Mouse (Mus musculus) G1E-ER4 (cell line): Measurements from ENCODE around the gene Pacs2. TPM values are rescaled to one million over a fixed set of nuclear protein-coding genes. Genes with fewer than 3 reads are reported as not detected.

Source experiments
- GATA1 ChIP-seq: IDR thresholded peaks from one replicate; pipeline ENCODE4 v1.8.0; 2012; ENCODE audit warnings: low read length, inconsistent platforms
- polyA plus RNA-seq: library from polyadenylated mRNA; stranded (reverse); fragments of >175 nt; gene quantifications from 2 replicates; pipeline ENCODE4 v1.2.3, GENCODE M21; 2012

Pacs2 gene
- polyA plus RNA-seq, 1 experiment, result 24.7 TPM

GRCm38 (mm10) chr12:113001133-113001474 lies 13.2 kb upstream of the Pacs2 start:
- no peak for TF ChIP-seq GATA1

GRCm38 (mm10) chr12:113002667-113003066 lies 11.6 kb upstream of the Pacs2 start:
- TF ChIP-seq GATA1, result no peak

- no peak for TF ChIP-seq GATA1
Observed at GRCm38 (mm10) chr12:113004011-113004410, 10.3 kb upstream of the Pacs2 start.

- TF ChIP-seq GATA1, result no peak
Observed at GRCm38 (mm10) chr12:113004993-113005392, 9.3 kb upstream of the Pacs2 start.

- TF ChIP-seq GATA1, result no peak
Observed at GRCm38 (mm10) chr12:113011702-113012360, 2.5 kb upstream of the Pacs2 start.

- no peak for TF ChIP-seq GATA1
Observed at GRCm38 (mm10) chr12:113012443-113012842, 1.9 kb upstream of the Pacs2 start.

GRCm38 (mm10) chr12:113013021-113013491 lies 1.3 kb upstream of the Pacs2 start:
- TF ChIP-seq GATA1, result no peak

GRCm38 (mm10) chr12:113014561-113015556 lies 551 bp downstream of the Pacs2 start:
- no peak for TF ChIP-seq GATA1

GRCm38 (mm10) chr12:113015956-113016355 lies 1.6 kb downstream of the Pacs2 start:
- TF ChIP-seq GATA1, result no peak

GRCm38 (mm10) chr12:113016976-113017375 lies 2.7 kb downstream of the Pacs2 start:
- TF ChIP-seq GATA1, result no peak

- no peak for TF ChIP-seq GATA1
Observed at GRCm38 (mm10) chr12:113017429-113017984, 3.2 kb downstream of the Pacs2 start.

GRCm38 (mm10) chr12:113018763-113019162 lies 4.5 kb downstream of the Pacs2 start:
- TF ChIP-seq GATA1, result no peak

- no peak for TF ChIP-seq GATA1
Observed at GRCm38 (mm10) chr12:113021488-113021887, 7.2 kb downstream of the Pacs2 start.

GRCm38 (mm10) chr12:113023082-113023481 lies 8.8 kb downstream of the Pacs2 start:
- TF ChIP-seq GATA1, result no peak

- no peak for TF ChIP-seq GATA1
Observed at GRCm38 (mm10) chr12:113026557-113026956, 12.2 kb downstream of the Pacs2 start.

GRCm38 (mm10) chr12:113027495-113027894 lies 13.2 kb downstream of the Pacs2 start:
- no peak for TF ChIP-seq GATA1

GRCm38 (mm10) chr12:113028067-113028466 lies 13.8 kb downstream of the Pacs2 start:
- no peak for TF ChIP-seq GATA1
